Mouse (Mus musculus) cerebral cortex, adult 2 months (tissue): ENCODE measurements around the gene Foxo1.

Experiments
- WGBS: fragments of 180-500 bp; shearing (Covaris S2); methylation state at CpG from one replicate; pipeline ENCODE4 v1.1.7; 2018; 5-methylcytosine and 5-hydroxymethylcytosine counted together

Gene Foxo1

DNA sequence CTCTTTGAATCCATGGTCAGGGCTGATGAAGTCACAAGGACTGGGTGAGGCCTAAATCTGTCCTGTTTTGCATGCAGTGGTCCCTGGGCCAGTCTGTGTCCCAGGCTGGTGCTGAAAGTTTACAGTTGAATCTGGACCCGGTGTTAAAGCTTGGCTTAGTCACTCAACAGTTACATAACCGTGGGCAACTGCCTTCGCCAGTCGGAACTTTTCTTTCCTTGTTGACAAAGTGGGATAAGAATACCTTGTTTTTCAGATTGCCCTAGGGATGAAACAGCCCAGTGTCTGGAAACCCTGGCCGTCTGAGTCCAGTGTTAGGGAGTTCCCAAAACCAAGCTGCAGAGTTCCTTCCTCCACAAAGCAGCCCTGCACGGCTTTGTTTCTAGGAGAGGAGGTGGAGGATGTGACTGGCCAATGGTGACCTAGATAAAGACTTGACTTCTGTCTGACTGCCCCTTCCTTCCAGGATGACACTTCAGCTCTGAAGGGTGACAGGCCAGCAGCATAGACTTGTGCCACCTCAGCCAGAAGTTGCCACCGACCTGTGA is 101.8 kb downstream of the Foxo1 start:
- 50% methylated on average over 7 of the region's 7 CpGs for WGBS

GRCm38 (mm10) chr3:52376974-52377373 is 108.8 kb downstream of the Foxo1 start:
- 62% methylated on average over 5 of the region's 5 CpGs for WGBS

- WGBS: 80% methylated on average over 7 of the region's 7 CpGs
Observed at GRCm38 (mm10) chr3:52383351-52383750, 115.2 kb downstream of the Foxo1 start.

DNA sequence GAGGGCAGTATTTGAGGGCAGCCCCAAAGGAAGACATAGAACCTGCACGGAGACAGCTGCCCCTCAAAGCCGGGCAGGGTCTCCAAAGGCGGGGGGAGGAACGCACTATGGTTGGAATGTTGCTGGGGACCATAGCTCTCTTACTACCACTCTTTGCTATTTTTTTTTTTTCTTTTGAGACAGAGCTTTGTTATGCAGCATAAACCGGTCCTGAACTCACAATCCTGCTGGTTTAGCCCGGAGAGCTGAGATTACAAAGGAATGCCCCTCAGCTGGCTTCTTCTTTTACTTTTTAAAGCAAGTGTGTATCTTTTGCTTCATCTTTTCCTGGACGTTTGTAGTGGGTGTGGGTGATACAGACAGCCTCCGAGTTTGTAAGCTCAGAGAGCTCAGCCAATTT is 118.2 kb downstream of the Foxo1 start:
- 67% methylated on average over 8 of the region's 8 CpGs for WGBS

DNA sequence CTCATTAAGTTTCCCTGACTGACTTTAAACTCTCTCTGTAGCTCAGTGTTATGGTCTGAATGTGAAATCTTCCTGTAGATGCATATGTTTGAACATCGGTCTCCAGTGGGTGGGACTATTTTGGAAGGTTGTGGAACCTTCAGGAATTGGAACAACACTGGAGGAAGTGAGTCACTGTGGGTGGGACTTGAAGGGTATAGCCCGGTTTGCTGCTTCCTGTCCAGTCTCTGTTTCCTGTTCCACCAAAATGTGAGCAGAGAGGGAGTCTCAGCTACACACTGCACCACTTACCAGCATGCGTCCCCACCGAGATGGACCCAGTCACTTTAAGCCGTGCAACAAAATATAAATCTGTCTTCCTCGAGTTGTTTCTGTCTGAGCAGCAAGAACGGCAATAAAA is 122.2 kb downstream of the Foxo1 start:
- WGBS: 84% methylated on average over 7 of the region's 7 CpGs

GRCm38 (mm10) chr3:52390766-52391665 is 122.9 kb downstream of the Foxo1 start:
- 85% methylated on average over 17 of the region's 17 CpGs for WGBS

DNA sequence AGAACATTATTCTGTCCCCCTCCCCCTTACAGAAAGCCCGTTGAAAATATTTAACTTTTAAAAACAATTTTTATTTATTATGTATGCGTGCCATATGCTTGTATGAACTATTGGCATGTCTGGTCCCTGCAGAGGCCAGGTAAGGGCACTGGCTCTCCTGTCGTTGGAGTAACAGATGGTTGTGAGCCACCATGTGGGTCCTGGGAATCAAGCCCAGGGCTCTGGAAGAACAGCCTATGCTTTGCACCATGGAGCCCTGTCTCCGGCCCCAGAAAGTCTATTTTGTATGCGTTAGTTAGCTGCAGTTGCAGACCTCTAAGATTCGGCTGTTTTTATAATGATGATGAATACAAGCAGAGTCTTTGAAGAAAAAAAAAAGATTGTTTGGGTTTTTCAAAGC is 123.8 kb downstream of the Foxo1 start:
- WGBS: 57% methylated on average over 6 of the region's 6 CpGs

DNA sequence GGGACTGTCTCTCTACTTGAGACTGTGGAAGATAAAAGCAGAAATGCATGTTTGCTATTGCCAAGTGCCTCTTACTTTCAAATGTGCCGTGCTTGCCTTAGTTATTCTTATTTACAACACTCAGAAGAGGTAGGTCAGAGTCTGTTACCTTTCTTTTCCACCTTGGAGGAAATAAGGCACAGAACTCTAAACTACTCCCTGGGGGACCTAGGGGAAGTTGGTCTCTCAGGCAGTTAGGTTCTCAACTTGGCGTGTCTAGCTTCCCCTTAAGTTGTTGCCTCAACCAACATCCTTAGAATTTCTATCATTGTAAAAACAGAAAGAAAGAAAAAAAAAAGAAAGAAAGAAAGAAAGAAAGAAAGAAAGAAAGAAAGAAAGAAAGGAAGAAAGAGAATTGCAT is 124.4 kb downstream of the Foxo1 start:
- 70% methylated on average over 2 of the region's 2 CpGs for WGBS

DNA sequence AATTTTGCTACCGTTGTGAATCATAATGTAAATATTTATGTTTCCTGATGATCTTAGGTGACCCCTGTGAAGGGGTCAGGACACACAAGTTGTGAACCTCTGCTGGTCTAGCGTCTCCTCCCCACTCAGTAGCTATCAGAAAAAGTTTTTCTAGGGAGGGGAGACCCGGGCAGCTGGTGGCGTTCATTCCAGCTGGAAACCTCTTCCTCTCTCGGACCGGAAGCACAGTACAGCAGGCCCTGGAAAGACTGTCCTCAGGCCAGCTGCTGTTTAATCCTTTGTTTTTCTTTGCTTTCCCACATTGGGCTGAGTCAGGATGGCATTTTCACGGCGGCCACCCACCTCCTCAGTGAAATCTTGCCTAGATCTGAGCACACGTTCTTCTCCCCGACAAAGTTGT is 125.0 kb downstream of the Foxo1 start:
- 52% methylated on average over 10 of the region's 10 CpGs for WGBS

DNA sequence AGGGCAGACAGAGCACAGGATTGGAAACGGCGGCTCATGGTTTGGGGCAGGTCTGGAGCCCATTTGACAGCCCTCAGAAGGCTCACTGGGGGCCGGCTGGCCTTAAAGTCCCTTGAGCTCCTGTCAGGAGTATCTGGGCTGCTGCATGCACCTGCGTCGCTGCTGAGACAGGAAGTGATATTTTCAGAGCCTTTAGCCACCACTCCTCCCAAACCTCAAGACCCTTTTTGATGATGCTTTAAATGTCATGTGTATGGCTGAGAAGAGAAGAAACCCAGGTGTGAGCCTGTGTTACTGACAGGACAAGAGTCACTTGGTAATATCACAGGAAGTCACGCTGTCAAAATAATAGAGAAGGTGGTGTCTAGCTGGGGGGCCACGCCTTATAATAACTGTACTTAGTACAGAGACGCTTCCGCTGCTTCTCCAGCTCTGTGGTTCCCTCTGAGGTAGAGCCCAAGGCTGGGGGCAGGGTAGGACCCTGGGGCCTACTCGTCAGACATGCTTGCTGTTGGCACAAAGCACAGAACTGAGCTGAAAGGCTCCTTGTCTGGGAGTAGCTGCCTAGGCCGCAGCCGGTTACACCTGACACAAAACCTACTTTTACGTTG is 128.1 kb downstream of the Foxo1 start:
- WGBS: 93% methylated on average over 13 of the region's 13 CpGs

DNA sequence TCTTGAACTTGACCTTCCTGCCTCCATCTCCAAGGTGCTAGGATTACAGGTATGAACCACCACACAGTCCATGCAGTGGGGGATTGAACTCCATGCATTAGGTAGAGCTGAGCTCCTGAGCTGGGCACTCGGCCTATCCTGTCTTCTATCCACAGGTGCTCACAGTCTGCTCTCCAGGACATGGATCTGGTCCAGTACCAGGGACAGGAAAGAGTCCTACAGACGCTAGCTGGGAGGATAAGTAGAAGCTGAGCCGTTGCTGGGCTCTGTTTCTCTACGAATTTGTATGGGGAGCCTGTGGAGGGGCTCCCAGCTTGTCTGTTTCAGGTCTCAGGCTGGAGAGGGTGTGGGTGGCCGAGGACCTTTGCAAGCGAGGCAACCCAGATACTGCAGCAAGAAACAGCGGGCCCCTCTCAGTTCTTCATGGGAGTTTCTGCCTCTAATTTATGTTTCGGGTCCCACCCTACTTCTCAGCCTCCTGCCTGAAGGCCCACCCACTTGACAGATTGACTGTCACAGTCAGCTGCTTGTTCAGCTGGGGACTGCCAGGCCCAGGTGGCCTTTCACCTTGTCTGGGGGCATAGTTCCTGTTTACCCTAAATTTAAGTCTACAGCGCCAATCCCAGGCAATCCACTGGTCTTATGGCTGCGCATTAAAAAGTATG is 128.9 kb downstream of the Foxo1 start:
- WGBS: 93% methylated on average over 10 of the region's 10 CpGs

DNA sequence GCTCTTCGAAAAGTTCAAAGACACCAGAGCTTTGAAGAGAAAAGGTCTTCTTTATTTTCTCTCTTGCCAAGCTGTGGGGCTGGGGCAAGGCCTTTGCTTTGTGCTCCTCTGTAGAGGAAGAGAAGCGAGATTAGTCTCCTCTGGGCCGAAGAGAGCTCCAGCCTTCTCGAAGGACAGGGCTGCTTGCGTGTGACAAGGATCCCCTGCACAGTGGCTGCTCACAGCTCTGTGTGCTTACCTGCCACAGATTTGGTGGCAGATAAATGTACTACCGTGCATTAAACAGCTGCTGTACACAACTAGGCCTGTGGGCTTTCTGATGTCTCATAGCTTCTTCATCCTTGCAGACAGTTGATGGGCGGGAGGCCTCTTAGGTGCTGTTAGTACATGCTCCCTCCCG is 129.8 kb downstream of the Foxo1 start:
- 89% methylated on average over 8 of the region's 8 CpGs for WGBS

GRCm38 (mm10) chr3:52400284-52401161 is 132.4 kb downstream of the Foxo1 start:
- WGBS: 39% methylated on average over 19 of the region's 19 CpGs

DNA sequence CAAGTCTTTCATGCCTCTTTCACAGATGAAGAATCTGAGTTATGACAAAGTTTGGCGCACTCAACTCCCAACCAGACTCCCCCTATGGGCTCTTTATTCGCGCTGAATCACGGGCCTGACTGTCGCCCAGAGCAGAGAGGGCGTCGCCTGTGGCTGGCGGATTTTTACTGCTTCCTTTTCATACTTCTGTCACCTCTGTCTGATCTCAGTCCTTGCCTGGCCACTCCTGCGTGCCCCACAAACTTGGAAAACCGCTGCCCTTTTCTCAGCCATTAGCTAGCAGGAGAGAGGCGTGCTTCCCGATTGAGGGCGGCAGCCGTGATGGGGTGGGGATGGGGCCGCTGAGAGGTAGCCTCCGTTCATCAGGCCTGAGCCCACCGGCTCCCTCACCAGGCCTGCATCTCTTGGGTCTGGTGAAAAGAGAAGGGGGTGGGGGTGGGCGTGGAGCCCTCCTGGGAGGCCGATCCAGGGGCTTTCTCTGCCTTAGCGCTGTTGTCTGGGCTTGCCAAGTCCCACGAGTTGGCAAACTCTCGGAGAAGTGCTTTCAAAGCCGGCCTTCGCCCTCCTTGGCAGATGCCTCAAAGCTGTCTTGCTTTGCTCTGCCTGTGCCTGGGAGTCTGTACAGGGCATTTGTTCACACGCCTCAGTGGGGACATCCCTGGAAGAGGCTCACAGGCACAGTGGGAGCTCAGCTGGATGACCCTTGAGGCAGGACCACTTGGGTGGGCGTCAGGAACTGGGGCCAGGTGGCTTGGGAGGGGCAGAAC is 133.2 kb downstream of the Foxo1 start:
- WGBS: 4% methylated on average over 26 of the region's 26 CpGs
